Mouse (Mus musculus) MEL (cell line): Measurements from ENCODE around the gene Lcp1. TPM values are rescaled to one million over a fixed set of nuclear protein-coding genes. Genes with fewer than 3 reads are reported as not detected.

Experiments used
- DNase-seq: peaks from one replicate; pipeline ENCODE4 v3.0.0; 2011; ENCODE audit warnings: low read depth, low spot score
- H3K27ac ChIP-seq: 2 replicates; pipeline ENCODE4 v1.5.1; 2012; ENCODE audit warnings: low read depth, mild to moderate bottlenecking, control low read depth, low read length, moderate library complexity; ENCODE audit not compliant: control insufficient read depth
- H3K27me3 ChIP-seq, 2 experiments: fragments of 150-350 bp in 1 of 2; sonication (generic) in 1 of 2; 2 replicates each; pipeline ENCODE4 v1.6.1; 2012; ENCODE audit warnings: low read length in 2 of 2, mild to moderate bottlenecking in 2 of 2, improper control_type of control experiment in 1 of 2, moderate library complexity in 1 of 2; ENCODE audit not compliant: insufficient read depth in 2 of 2, control insufficient read depth in 1 of 2
- H3K36me3 ChIP-seq, 2 experiments: 2 replicates each; pipeline ENCODE4 v1.6.1; 2012 to 2014; ENCODE audit warnings: low read length in 2 of 2, improper control_type of control experiment in 1 of 2, inconsistent platforms in 1 of 2, mild to moderate bottlenecking in 1 of 2; ENCODE audit not compliant: insufficient read depth in 2 of 2, control insufficient read depth in 1 of 2
- H3K4me1 ChIP-seq, 2 experiments: fragments of 150-350 bp in 1 of 2; sonication (generic) in 1 of 2; 2 replicates each; pipeline ENCODE4 v1.6.1; 2012; ENCODE audit warnings: low read length in 2 of 2, improper control_type of control experiment in 1 of 2, mild to moderate bottlenecking in 1 of 2; ENCODE audit not compliant: insufficient read depth in 2 of 2, control insufficient read depth in 1 of 2
- H3K4me3 ChIP-seq, 2 experiments: fragments of 150-350 bp in 1 of 2; sonication (generic) in 1 of 2; 2 replicates each; pipeline ENCODE4 v1.5.1; 2012; ENCODE audit warnings: low read depth in 2 of 2, low read length in 2 of 2, mild to moderate bottlenecking in 2 of 2, moderate library complexity in 2 of 2, control low read depth in 1 of 2, improper control_type of control experiment in 1 of 2; ENCODE audit not compliant: control insufficient read depth in 1 of 2, insufficient read depth in 1 of 2
- H3K79me2 ChIP-seq: 2 replicates; pipeline ENCODE4 v1.6.1; 2012; ENCODE audit warnings: mild to moderate bottlenecking, low read length, moderate library complexity; ENCODE audit not compliant: control insufficient read depth, poor library complexity, insufficient read depth
- H3K9ac ChIP-seq: 2 replicates; pipeline ENCODE4 v1.6.1; 2012; ENCODE audit warnings: low read depth, mild to moderate bottlenecking, control low read depth, low read length, moderate library complexity; ENCODE audit not compliant: control insufficient read depth, poor library complexity, severe bottlenecking
- H3K9me3 ChIP-seq: fragments of 150-350 bp; sonication (generic); replicated peaks from 2 replicates; pipeline ENCODE4 v1.6.1; 2012; ENCODE audit warnings: mild to moderate bottlenecking, low read length, improper control_type of control experiment, moderate library complexity; ENCODE audit not compliant: insufficient read depth
- CHD1 ChIP-seq: IDR thresholded peaks from 2 replicates; pipeline ENCODE4 v1.6.1; 2012; ENCODE audit warnings: low read depth, mild to moderate bottlenecking, inconsistent platforms, low read length, improper control_type of control experiment
- CHD2 ChIP-seq: IDR thresholded peaks from 2 replicates; pipeline ENCODE4 v1.6.1; 2011; ENCODE audit warnings: low read length, improper control_type of control experiment
- CTCF ChIP-seq, 3 experiments: IDR thresholded peaks in 2 of 3; conservative IDR thresholded peaks in 1 of 3; 2 replicates each; pipeline ENCODE4 v1.5.1; 2011 to 2012; ENCODE audit warnings: low read length in 3 of 3, low read depth in 2 of 3, mild to moderate bottlenecking in 2 of 3, improper control_type of control experiment in 1 of 3, inconsistent platforms in 1 of 3, mixed read lengths in 1 of 3, moderate library complexity in 1 of 3; ENCODE audit not compliant: control insufficient read depth in 1 of 3, insufficient read depth in 1 of 3, poor library complexity in 1 of 3, severe bottlenecking in 1 of 3
- E2F4 ChIP-seq: IDR thresholded peaks from 2 replicates; pipeline ENCODE4 v1.6.1; 2011; ENCODE audit warnings: low read depth, low read length, improper control_type of control experiment, borderline replicate concordance
- ELF1 ChIP-seq: IDR thresholded peaks from 2 replicates; pipeline ENCODE4 v1.6.1; 2014; ENCODE audit warnings: low read depth, mild to moderate bottlenecking, inconsistent platforms, low read length, improper control_type of control experiment, moderate library complexity
- EP300 ChIP-seq, 2 experiments: IDR thresholded peaks; 2 replicates each; pipeline ENCODE4 v1.6.1; 2011; ENCODE audit warnings: improper control_type of control experiment in 2 of 2, low read length in 2 of 2, low read depth in 1 of 2, mild to moderate bottlenecking in 1 of 2
- ETS1 ChIP-seq: IDR thresholded peaks from 2 replicates; pipeline ENCODE4 v1.6.1; 2012; ENCODE audit warnings: low read depth, mild to moderate bottlenecking, inconsistent platforms, low read length, improper control_type of control experiment, moderate library complexity
- GABPA ChIP-seq: IDR thresholded peaks from 2 replicates; pipeline ENCODE4 v1.6.1; 2012; ENCODE audit warnings: low read depth, mild to moderate bottlenecking, inconsistent platforms, low read length, improper control_type of control experiment, moderate library complexity
- GATA1 ChIP-seq: IDR thresholded peaks from 2 replicates; pipeline ENCODE4 v1.6.1; 2011; ENCODE audit warnings: low read depth, low read length, improper control_type of control experiment
- HCFC1 ChIP-seq: IDR thresholded peaks from 2 replicates; pipeline ENCODE4 v1.6.1; 2012; ENCODE audit warnings: low read depth, mild to moderate bottlenecking, inconsistent platforms, low read length, improper control_type of control experiment, moderate library complexity
- KAT2A ChIP-seq: conservative IDR thresholded peaks from 2 replicates; pipeline ENCODE4 v1.6.1; 2012; ENCODE audit warnings: low read depth, low read length, improper control_type of control experiment, inconsistent platforms
- MAFK ChIP-seq: IDR thresholded peaks from 2 replicates; pipeline ENCODE4 v1.6.1; 2011; ENCODE audit warnings: low read depth, mild to moderate bottlenecking, low read length, improper control_type of control experiment, borderline replicate concordance
- MAZ ChIP-seq: IDR thresholded peaks from 2 replicates; pipeline ENCODE4 v1.6.1; 2012; ENCODE audit warnings: low read depth, mild to moderate bottlenecking, inconsistent platforms, low read length, improper control_type of control experiment
- MXI1 ChIP-seq: IDR thresholded peaks from 2 replicates; pipeline ENCODE4 v1.6.1; 2011; ENCODE audit warnings: mild to moderate bottlenecking, low read depth, low read length, improper control_type of control experiment
- MYC ChIP-seq: IDR thresholded peaks from 2 replicates; pipeline ENCODE4 v1.6.1; 2011; ENCODE audit warnings: low read depth, mild to moderate bottlenecking, low read length, improper control_type of control experiment, moderate library complexity
- NRF1 ChIP-seq: IDR thresholded peaks from 2 replicates; pipeline ENCODE4 v1.6.1; 2014; ENCODE audit warnings: low read depth, mild to moderate bottlenecking, inconsistent platforms, low read length, improper control_type of control experiment, moderate library complexity; ENCODE audit not compliant: poor library complexity, insufficient read depth, severe bottlenecking
- POLR2A ChIP-seq, 2 experiments: IDR thresholded peaks; 2 replicates each; pipeline ENCODE4 v1.6.1; 2011 to 2012; ENCODE audit warnings: low read length in 2 of 2, mild to moderate bottlenecking in 2 of 2, control low read depth in 1 of 2, improper control_type of control experiment in 1 of 2, low read depth in 1 of 2, moderate library complexity in 1 of 2; ENCODE audit not compliant: control insufficient read depth in 1 of 2, insufficient read depth in 1 of 2, poor library complexity in 1 of 2
- POLR2AphosphoS2 ChIP-seq: IDR thresholded peaks from 2 replicates; pipeline ENCODE4 v1.6.1; 2011; ENCODE audit warnings: low read length, improper control_type of control experiment
- RCOR1 ChIP-seq: IDR thresholded peaks from 2 replicates; pipeline ENCODE4 v1.6.1; 2012; ENCODE audit warnings: low read depth, mild to moderate bottlenecking, inconsistent platforms, low read length, improper control_type of control experiment
- SIN3A ChIP-seq: IDR thresholded peaks from 2 replicates; pipeline ENCODE4 v1.6.1; 2012; ENCODE audit warnings: low read length, improper control_type of control experiment, inconsistent platforms
- SMC3 ChIP-seq: IDR thresholded peaks from 2 replicates; pipeline ENCODE4 v1.6.1; 2011; ENCODE audit warnings: low read depth, low read length, improper control_type of control experiment
- TBP ChIP-seq: IDR thresholded peaks from 2 replicates; pipeline ENCODE4 v1.8.0; 2011; ENCODE audit warnings: low read depth, low read length, improper control_type of control experiment
- UBTF ChIP-seq: IDR thresholded peaks from 2 replicates; pipeline ENCODE4 v1.6.1; 2012; ENCODE audit warnings: low read depth, mild to moderate bottlenecking, inconsistent platforms, low read length, improper control_type of control experiment, moderate library complexity, borderline replicate concordance; ENCODE audit not compliant: insufficient read depth
- USF1 ChIP-seq: IDR thresholded peaks from 2 replicates; pipeline ENCODE4 v1.6.1; 2014; ENCODE audit warnings: low read depth, mild to moderate bottlenecking, inconsistent platforms, low read length, improper control_type of control experiment, moderate library complexity
- ZC3H11A ChIP-seq: IDR thresholded peaks from 2 replicates; pipeline ENCODE4 v1.6.1; 2012; ENCODE audit warnings: low read depth, mild to moderate bottlenecking, inconsistent platforms, low read length, improper control_type of control experiment
- ZKSCAN1 ChIP-seq: IDR thresholded peaks from 2 replicates; pipeline ENCODE4 v1.6.1; 2012; ENCODE audit warnings: low read depth, mild to moderate bottlenecking, inconsistent platforms, low read length, improper control_type of control experiment, moderate library complexity
- ZMIZ1 ChIP-seq: IDR thresholded peaks from 2 replicates; pipeline ENCODE4 v1.6.1; 2012; ENCODE audit warnings: low read depth, mild to moderate bottlenecking, inconsistent platforms, low read length, improper control_type of control experiment, moderate library complexity
- polyA plus RNA-seq, 2 experiments: library from polyadenylated mRNA; stranded (reverse) in 1 of 2; unstranded in 1 of 2; fragments of >175 nt in 1 of 2; fragments of >200 nt in 1 of 2; gene quantifications; 2 replicates each; pipeline versions ENCODE4 v1.2.1 to v1.2.4; 2012; ENCODE audit warnings: low replicate concordance in 2 of 2, low read depth in 1 of 2; ENCODE audit not compliant: insufficient read length in 2 of 2, insufficient read depth in 1 of 2, missing spikeins in 1 of 2
- total RNA-seq: library from RNA; depleted of rRNA; stranded (reverse); fragments of 300-350 nt; gene quantifications from 2 replicates; pipeline ENCODE4 v1.2.3, GENCODE M21; 2012

Gene Lcp1
- total and polyA plus RNA-seq, 3 experiments: 11.0 to 20.3 TPM; not detected in 1

DNA sequence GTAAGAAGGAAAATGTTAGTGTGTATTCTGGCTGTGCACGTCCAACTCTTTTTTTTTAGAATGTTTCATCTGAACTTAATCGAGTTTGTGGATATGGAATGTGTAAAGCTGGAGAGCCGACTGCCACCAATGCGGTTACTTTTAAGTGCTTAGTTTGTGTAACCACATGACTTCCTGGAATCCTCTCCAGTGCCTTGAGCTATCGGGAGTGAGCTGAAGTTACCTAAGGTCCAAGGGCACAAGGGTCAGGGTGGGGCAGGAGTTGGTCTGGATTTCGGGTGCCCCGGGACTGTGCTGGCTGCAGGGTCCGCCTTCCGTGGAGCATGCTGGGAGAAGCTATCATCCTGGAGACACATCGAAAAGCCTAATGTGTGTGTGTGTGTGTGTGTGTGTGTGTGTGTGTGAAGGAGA, 47.9 kb downstream of the Lcp1 start:
- Histone ChIP-seq H3K36me3 (peaks cover 0 to 33% of the 10 kb centered on the region in 2 experiments; a peak in 2 of 4 replicates), H3K79me2 (peaks cover 11% of the 10 kb centered on the region; the same call in 1 of the 2 replicates), H3K27me3 (no peaks in the 10 kb centered on the region), H3K9ac (peak overlapping the region; percentile 78), H3K4me3 (peak overlapping the region; percentile 52 to 55), H3K9me3 (no peaks in the 10 kb centered on the region), H3K27ac (peak overlapping the region; percentile 97), H3K4me1 (peaks cover 17 to 27% of the 10 kb centered on the region in 2 experiments)
- TF ChIP-seq NRF1 (no peak), SIN3A (peak; percentile 11; the same call in 1 of the 2 replicates), CHD1 (no peak), ZKSCAN1 (no peak), E2F4 (no peak), ZC3H11A (no peak), KAT2A (no peak), POLR2A (IDR thresholded peaks at IDR 0.05; ENCODE audit: control insufficient read depth in 1 of 2, insufficient read depth in 1 of 2, low read depth in 1 of 2, low read length in 2 of 2, poor library complexity in 1 of 2) (peak; percentile 12 to 29; a peak in 3 of 4 replicates), MAZ (0 out of 2 replicates have a peak, but pooled peaks have one; percentile 5), ELF1 (no peak), UBTF (no peak), GATA1 (no peak), TBP (0 out of 2 replicates have a peak, but pooled peaks have one; percentile 5), USF1 (peak; percentile 26; the same call in 1 of the 2 replicates), GABPA (no peak), EP300 (IDR thresholded peaks at IDR 0.05; ENCODE audit: low read depth in 1 of 2, low read length in 2 of 2) (no peak), CTCF (IDR thresholded peaks at IDR 0.05 in 2 of 3, conservative IDR thresholded peaks at IDR 0.05 in 1 of 3; ENCODE audit: control insufficient read depth in 1 of 3, insufficient read depth in 1 of 3, low read depth in 2 of 3, low read length in 3 of 3, poor library complexity in 1 of 3, severe bottlenecking in 1 of 3) (no peak), HCFC1 (no peak), ZMIZ1 (peak; percentile 80)
- peak; percentile 79 for DNase-seq

DNA sequence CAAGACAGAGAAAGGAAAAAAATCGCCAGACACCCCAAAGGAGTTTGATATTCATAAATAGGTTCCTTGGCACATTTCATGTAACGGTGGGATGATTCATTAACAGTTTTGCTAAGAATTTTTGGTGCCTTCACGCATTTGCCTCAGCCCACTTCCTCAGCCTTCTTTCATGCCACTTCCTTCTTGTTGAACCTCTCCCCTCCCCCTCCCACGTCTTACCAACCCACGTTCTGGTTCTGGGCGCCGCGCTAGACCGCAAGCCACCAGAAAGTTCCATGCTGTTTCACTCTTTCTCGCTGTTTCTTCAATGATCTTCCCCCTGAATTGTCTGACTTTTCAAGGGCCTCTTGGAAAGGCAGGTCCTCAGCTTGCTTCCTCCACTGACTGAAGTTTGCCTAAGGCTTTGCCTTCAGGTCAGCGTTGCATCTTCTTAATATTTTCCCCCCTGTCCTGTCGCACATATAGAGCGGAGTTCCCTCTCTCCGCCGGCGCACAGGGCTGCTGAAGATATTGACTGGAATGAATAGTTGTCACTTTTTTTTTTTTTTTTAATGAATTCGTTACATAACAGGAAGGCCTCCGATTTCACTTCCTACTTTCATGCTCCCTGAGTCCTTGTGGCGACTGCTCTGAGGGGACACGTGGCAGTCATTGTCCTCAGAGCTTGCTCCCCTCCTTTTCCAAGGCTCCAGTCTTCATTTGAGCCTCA, 48.5 kb downstream of the Lcp1 start:
- Histone ChIP-seq H3K9me3 (no peaks in the 10 kb centered on the region), H3K9ac (peak overlapping the region; percentile 78), H3K79me2 (peaks cover 11% of the 10 kb centered on the region; the same call in 1 of the 2 replicates), H3K4me3 (peak overlapping the region; percentile 52 to 55), H3K36me3 (peaks cover 0 to 33% of the 10 kb centered on the region in 2 experiments; a peak in 2 of 4 replicates), H3K4me1 (peaks cover 17 to 27% of the 10 kb centered on the region in 2 experiments), H3K27me3 (no peaks in the 10 kb centered on the region), H3K27ac (peak overlapping the region; percentile 97)
- peak; percentile 93 for DNase-seq
- 0 out of 2 replicates have a peak, but pooled peaks have one; percentile 9 for TF ChIP-seq NRF1
- TF ChIP-seq SMC3: no peak
- peak; percentile 70; the same call in 1 of the 2 replicates for TF ChIP-seq SIN3A
- peak; percentile 17; the same call in 1 of the 2 replicates for TF ChIP-seq MAZ
- TF ChIP-seq POLR2A (IDR thresholded peaks at IDR 0.05; ENCODE audit: control insufficient read depth in 1 of 2, insufficient read depth in 1 of 2, low read depth in 1 of 2, low read length in 2 of 2, poor library complexity in 1 of 2): peak; percentile 63 to 79
- TF ChIP-seq MAFK: no peak
- TF ChIP-seq GABPA: no peak
- peak; percentile 64; the same call in 1 of the 2 replicates for TF ChIP-seq HCFC1
- TF ChIP-seq GATA1: 0 out of 2 replicates have a peak, but pooled peaks have one; percentile 10
- TF ChIP-seq POLR2AphosphoS2: peak; percentile 70
- peak; percentile 80 for TF ChIP-seq USF1
- no peak for TF ChIP-seq ZMIZ1
- peak; percentile 67 for TF ChIP-seq ELF1
- no peak for TF ChIP-seq RCOR1
- peak; percentile 47; the same call in 1 of the 2 replicates for TF ChIP-seq KAT2A
- TF ChIP-seq ETS1: peak; percentile 56
- TF ChIP-seq MYC: peak; percentile 99
- peak; percentile 80; the same call in 1 of the 2 replicates for TF ChIP-seq TBP
- peak; percentile 94 for TF ChIP-seq MXI1
- TF ChIP-seq CHD2: no peak; the same call in none of the 2 replicates
